Mouse (Mus musculus) kidney, adult 18-20 months (tissue): ENCODE results near the gene Gm8356.
A peak's percentile ranks its signal among the peaks of the same experiment; 100 is the strongest.
"Not testable (repeated sequence)": the region's sequence is repeated elsewhere in the genome, so short reads cannot be mapped to it uniquely, and the experiment has no call there.

Source experiments
- DNase-seq: peaks from one replicate; pipeline ENCODE4 v3.0.0; 2021

Gm8356 gene

GRCm38 (mm10) chr14:6537190-6537589, at the start of gene Gm8356:
Gene Gm8356, minus strand, starts transcription at chr14:6537290.
- not testable (repeated sequence) for DNase-seq

- not testable (repeated sequence) for DNase-seq
These were observed 50.8 kb downstream of the Gm8356 start for GRCm38 (mm10) chr14:6486331-6486730.

- DNase-seq: not testable (repeated sequence)
These were observed 51.5 kb downstream of the Gm8356 start for GRCm38 (mm10) chr14:6485541-6485940.

- peak; percentile 30 for DNase-seq
These were observed 55.0 kb downstream of the Gm8356 start for GRCm38 (mm10) chr14:6482126-6482525.
